Mouse (Mus musculus): ENCODE measurements around the gene Safb. TPM values are rescaled to one million over a fixed set of nuclear protein-coding genes. Genes with fewer than 3 reads are reported as not detected.
"Not testable (repeated sequence)": the region's sequence is repeated elsewhere in the genome, so short reads cannot be mapped to it uniquely, and the experiment has no call there.

The Safb gene
- polyA plus RNA-seq, 1 experiment from 2014 or later: 88.5 TPM

DNA sequence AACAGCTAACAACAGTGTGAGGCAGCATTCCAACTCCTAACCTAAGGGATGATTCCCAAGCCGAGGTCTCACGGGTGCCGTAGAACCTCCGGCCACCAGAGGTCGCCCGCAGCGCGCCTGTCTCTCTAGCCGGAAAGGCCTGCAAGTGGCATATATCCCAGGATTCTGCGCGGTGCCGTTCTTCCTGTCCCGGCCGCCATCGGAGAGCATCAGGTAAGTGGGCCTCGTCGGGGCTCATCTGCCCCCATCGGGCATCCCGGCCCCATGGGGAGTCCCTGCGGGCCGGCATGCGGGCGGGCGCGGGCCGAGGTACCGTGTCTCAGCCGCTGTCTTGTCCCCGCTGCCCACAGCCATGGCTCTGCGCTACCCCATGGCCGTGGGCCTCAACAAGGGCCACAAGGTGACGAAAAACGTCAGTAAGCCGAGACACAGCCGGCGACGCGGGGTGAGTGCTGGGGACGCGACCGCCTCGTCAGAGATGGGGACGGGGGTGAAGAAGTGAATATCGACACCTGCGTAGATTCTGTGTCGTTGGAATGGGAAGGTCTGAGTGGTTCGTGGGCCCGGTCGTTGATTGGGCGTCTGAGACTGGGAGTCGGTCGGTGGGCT lies 28.7 kb downstream of the Safb start, which contains the start of gene Rpl36:
Gene Rpl36 (plus strand): TSS at position 181 of the 609 bp plus-strand sequence.
- peak; percentile 57 for ATAC-seq (ENCODE audit: insufficient read depth, low FRiP score)
- H3K4me1 ChIP-seq (ENCODE audit: control insufficient read depth, insufficient read depth, low read length): peaks cover 23% of the 10 kb centered on the region
- under 1% methylated on average over 52 of the region's 52 CpGs for WGBS

DNA sequence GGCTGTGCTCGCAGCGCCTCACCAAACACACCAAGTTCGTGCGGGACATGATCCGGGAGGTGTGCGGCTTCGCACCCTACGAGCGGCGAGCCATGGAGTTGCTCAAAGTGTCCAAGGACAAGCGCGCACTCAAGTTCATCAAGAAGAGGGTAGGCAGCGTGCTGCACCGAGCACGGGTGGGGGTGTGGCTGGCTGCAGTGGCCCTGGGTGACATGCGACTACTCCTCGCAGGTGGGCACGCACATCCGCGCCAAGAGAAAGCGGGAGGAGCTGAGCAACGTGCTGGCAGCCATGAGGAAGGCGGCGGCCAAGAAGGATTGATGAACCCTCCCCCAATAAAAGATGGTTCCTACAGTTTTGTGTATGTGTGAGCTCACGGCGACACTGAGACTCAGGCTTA lies 29.3 kb downstream of the Safb start:
- not testable (repeated sequence) for H3K9me3 ChIP-seq (replicated peaks; ENCODE audit: control insufficient read depth, low read length); ATAC-seq (ENCODE audit: insufficient read depth, low FRiP score); H3K27me3 ChIP-seq (ENCODE audit: control insufficient read depth, insufficient read depth, low read length)
- Histone ChIP-seq H3K4me2 (ENCODE audit: low read depth, low read length) (peak overlapping the region; percentile 96), H3K27ac (ENCODE audit: low read length) (peak overlapping the region; percentile 85), H3K4me1 (ENCODE audit: control insufficient read depth, insufficient read depth, low read length) (peaks cover 18% of the 10 kb centered on the region), H3K36me3 (ENCODE audit: control insufficient read depth, insufficient read depth, low read length) (peaks cover 27% of the 10 kb centered on the region), H3K9ac (ENCODE audit: low read length) (peak overlapping the region; percentile 91), H3K4me3 (replicated peaks; ENCODE audit: low read length) (peak overlapping the region; percentile 74)
- WGBS: 0% methylated on average over 26 of the region's 26 CpGs

More for the DNA sequence above, 28.7 kb downstream of the Safb start, which contains the start of gene Rpl36:
- no peaks in the 10 kb centered on the region for H3K9me3 ChIP-seq (replicated peaks; ENCODE audit: control insufficient read depth, low read length)
- H3K36me3 ChIP-seq (ENCODE audit: control insufficient read depth, insufficient read depth, low read length): peaks cover 24% of the 10 kb centered on the region
- peak within 1 kb of the TSS; percentile 96 for H3K4me2 ChIP-seq (ENCODE audit: low read depth, low read length)
- H3K9ac ChIP-seq (ENCODE audit: low read length): peak within 1 kb of the TSS; percentile 91
- H3K27me3 ChIP-seq (ENCODE audit: control insufficient read depth, insufficient read depth, low read length): no peaks in the 10 kb centered on the region
- H3K27ac ChIP-seq (ENCODE audit: low read length): peak within 1 kb of the TSS; percentile 85
- peak within 1 kb of the TSS; percentile 74 for H3K4me3 ChIP-seq (replicated peaks; ENCODE audit: low read length)

DNA sequence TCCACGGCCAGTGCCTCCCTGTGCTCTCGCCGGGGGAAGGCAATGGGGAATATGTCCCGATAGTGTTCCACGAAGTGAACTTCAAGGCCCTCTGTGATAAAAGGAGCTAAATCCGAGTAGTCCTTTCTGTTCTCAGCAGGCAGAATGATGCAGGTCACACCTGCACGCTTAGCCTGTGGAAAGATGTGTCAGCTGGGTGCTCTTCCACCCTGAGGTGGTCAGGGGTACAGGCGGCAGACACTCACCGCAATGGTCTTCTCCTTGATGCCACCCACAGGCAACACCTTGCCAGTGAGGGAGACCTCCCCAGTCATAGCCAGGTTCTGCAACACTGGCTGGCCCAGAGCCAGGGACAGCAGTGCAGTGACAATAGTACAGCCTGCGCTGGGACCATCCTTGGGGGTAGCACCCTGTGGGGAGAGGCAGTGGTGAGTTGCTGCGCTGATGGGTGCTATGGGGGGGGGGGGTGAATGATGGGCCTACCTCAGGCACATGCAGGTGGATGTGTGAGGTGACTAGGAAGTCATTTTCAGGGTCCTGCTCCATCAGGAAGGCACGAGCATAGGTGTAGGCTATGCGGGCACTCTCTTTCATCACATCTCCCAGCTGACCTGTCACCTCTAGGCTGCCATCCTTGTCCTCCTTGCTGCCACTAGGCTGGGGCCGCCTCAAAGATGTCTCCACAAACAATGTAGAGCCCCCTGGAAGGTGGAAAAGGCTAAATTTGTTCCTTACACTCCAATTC lies 29.9 kb downstream of the Safb start:
- ATAC-seq (ENCODE audit: insufficient read depth, low FRiP score): no peak
- Histone ChIP-seq H3K4me2 (ENCODE audit: low read depth, low read length) (peak overlapping the region; percentile 96), H3K36me3 (ENCODE audit: control insufficient read depth, insufficient read depth, low read length) (peaks cover 29% of the 10 kb centered on the region), H3K4me1 (ENCODE audit: control insufficient read depth, insufficient read depth, low read length) (peaks cover 18% of the 10 kb centered on the region), H3K9me3 (replicated peaks; ENCODE audit: control insufficient read depth, low read length) (no peaks in the 10 kb centered on the region), H3K9ac (ENCODE audit: low read length) (peak overlapping the region; percentile 91), H3K4me3 (replicated peaks; ENCODE audit: low read length) (peak overlapping the region; percentile 74), H3K27me3 (ENCODE audit: control insufficient read depth, insufficient read depth, low read length) (no peaks in the 10 kb centered on the region), H3K27ac (ENCODE audit: low read length) (peak overlapping the region; percentile 21; the same call in 1 of the 2 replicates)
- WGBS: 20% methylated on average over 14 of the region's 14 CpGs

DNA sequence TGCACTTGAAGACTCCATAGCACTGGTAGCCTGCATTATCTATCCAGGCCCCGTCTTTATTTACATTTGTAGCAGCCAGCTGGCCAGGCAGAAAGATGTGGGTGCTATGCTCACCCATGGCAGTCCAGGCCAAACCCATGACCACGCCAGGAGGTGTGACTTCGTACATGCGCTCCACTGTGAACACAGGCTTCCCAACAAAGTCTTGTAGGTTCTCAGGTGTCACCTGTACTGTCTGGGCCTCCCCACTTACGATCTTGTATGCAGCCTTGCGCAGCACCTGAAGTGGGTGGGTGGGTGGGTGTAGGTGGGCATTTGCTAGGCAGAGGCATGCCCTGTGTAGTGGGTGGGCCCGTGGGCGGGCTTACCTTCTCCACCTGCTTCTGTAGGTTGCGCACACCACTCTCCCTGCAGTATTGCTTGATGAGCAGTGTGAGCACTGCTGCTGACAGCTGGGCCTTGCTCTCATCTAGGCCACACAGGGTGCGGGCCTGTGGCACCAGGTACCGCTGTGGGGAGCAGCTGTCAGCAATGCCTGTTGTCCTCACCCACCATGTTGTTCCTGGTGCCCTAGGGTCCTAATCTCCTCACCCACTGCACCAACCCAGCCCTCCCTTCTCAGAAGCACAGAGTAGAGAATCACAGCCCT lies 30.6 kb downstream of the Safb start:
- peaks cover 36% of the 10 kb centered on the region for H3K36me3 ChIP-seq (ENCODE audit: control insufficient read depth, insufficient read depth, low read length)
- H3K9me3 ChIP-seq (replicated peaks; ENCODE audit: control insufficient read depth, low read length): no peaks in the 10 kb centered on the region
- ATAC-seq (ENCODE audit: insufficient read depth, low FRiP score): no peak
- peak overlapping the region; percentile 96 for H3K4me2 ChIP-seq (ENCODE audit: low read depth, low read length)
- peaks cover 17% of the 10 kb centered on the region for H3K4me1 ChIP-seq (ENCODE audit: control insufficient read depth, insufficient read depth, low read length)
- H3K9ac ChIP-seq (ENCODE audit: low read length): peak overlapping the region; percentile 91
- no peaks in the 10 kb centered on the region for H3K27me3 ChIP-seq (ENCODE audit: control insufficient read depth, insufficient read depth, low read length)
- H3K27ac ChIP-seq (ENCODE audit: low read length): no peak overlapping the region
- peak overlapping the region; percentile 74; the same call in 1 of the 2 replicates for H3K4me3 ChIP-seq (replicated peaks; ENCODE audit: low read length)
- 72% methylated on average over 11 of the region's 11 CpGs for WGBS

DNA sequence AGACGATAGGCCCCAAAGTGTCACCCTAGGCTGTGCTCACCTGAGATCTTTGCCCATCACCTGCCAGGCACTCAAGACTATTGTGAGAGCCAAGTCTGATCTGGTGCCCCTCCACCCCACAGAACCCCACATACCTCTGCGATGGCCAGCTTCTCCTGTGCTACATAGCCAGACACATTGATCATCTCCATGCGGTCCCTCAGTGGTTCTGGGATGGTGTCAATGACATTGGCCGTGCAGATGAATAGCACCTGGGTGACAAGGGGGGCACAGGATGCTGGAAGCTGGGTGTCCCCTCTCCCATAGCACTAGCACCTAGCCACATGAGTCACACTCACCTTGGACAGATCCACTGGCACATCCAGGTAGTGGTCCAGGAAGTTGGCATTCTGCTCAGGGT lies 31.2 kb downstream of the Safb start:
- H3K4me2 ChIP-seq (ENCODE audit: low read depth, low read length): no peak overlapping the region
- H3K4me3 ChIP-seq (replicated peaks; ENCODE audit: low read length): no peak overlapping the region
- no peak overlapping the region for H3K27ac ChIP-seq (ENCODE audit: low read length)
- no peak overlapping the region; the same call in 1 of the 2 replicates for H3K9ac ChIP-seq (ENCODE audit: low read length)
- no peak for ATAC-seq (ENCODE audit: insufficient read depth, low FRiP score)
- no peaks in the 10 kb centered on the region for H3K27me3 ChIP-seq (ENCODE audit: control insufficient read depth, insufficient read depth, low read length)
- H3K4me1 ChIP-seq (ENCODE audit: control insufficient read depth, insufficient read depth, low read length): peaks cover 15% of the 10 kb centered on the region
- peaks cover 41% of the 10 kb centered on the region for H3K36me3 ChIP-seq (ENCODE audit: control insufficient read depth, insufficient read depth, low read length)
- WGBS: 84% methylated on average over 4 of the region's 4 CpGs
- H3K9me3 ChIP-seq (replicated peaks; ENCODE audit: control insufficient read depth, low read length): no peaks in the 10 kb centered on the region

DNA sequence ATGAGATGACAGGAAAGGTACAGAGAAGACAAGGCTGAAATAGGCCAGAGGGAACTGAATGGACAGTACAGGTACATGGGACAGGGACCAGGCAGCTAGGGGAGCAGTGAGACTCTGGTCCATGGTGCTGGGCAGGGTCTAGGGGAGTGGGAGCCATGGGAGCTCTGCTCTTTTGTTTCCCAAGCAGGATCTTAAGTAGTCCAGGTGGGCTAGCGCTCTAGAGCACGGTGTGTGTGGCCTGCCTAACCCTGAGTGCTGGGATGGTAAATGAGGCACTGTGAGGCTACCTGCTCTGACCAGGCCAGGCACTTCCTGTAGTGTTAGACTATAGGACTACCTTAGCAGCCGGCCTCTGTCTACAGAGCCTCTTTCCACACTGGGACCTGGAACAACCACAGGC lies 32.1 kb downstream of the Safb start:
- peaks cover 43% of the 10 kb centered on the region for H3K36me3 ChIP-seq (ENCODE audit: control insufficient read depth, insufficient read depth, low read length)
- WGBS: 76% methylated on average over 3 of the region's 3 CpGs
- H3K4me2 ChIP-seq (ENCODE audit: low read depth, low read length): no peak overlapping the region

DNA sequence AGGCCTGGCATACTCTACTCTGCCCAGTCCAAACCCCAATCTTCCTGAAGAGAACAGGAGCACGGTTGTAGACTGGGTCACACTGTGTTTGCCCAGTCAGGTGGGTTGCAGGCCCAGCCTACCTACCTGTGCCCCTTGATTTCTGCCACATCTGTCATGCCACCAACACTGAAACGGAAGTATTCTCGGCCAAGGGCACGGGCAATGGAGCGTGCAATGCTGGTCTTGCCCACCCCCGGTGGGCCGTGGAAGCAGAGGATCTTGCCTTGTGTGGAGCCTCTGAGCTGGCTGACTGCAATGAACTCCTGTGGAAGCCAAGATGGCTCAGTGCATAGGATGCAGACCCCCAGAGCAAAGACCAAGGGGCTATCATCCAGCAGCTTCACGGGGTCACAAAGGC lies 33.0 kb downstream of the Safb start:
- Histone ChIP-seq H3K9ac (ENCODE audit: low read length) (no peak overlapping the region), H3K4me3 (replicated peaks; ENCODE audit: low read length) (no peak overlapping the region), H3K9me3 (replicated peaks; ENCODE audit: control insufficient read depth, low read length) (no peaks in the 10 kb centered on the region), H3K27me3 (ENCODE audit: control insufficient read depth, insufficient read depth, low read length) (no peaks in the 10 kb centered on the region), H3K4me2 (ENCODE audit: low read depth, low read length) (no peak overlapping the region), H3K27ac (ENCODE audit: low read length) (no peak overlapping the region), H3K4me1 (ENCODE audit: control insufficient read depth, insufficient read depth, low read length) (peaks cover 15% of the 10 kb centered on the region), H3K36me3 (ENCODE audit: control insufficient read depth, insufficient read depth, low read length) (peaks cover 48% of the 10 kb centered on the region)
- WGBS: 92% methylated on average over 8 of the region's 8 CpGs
- no peak for ATAC-seq (ENCODE audit: insufficient read depth, low FRiP score)

More for the DNA sequence above, 32.1 kb downstream of the Safb start:
- Histone ChIP-seq H3K27ac (ENCODE audit: low read length) (no peak overlapping the region), H3K9me3 (replicated peaks; ENCODE audit: control insufficient read depth, low read length) (no peaks in the 10 kb centered on the region), H3K27me3 (ENCODE audit: control insufficient read depth, insufficient read depth, low read length) (no peaks in the 10 kb centered on the region), H3K4me1 (ENCODE audit: control insufficient read depth, insufficient read depth, low read length) (peaks cover 15% of the 10 kb centered on the region), H3K9ac (ENCODE audit: low read length) (no peak overlapping the region), H3K4me3 (replicated peaks; ENCODE audit: low read length) (no peak overlapping the region)
- no peak for ATAC-seq (ENCODE audit: insufficient read depth, low FRiP score)

DNA sequence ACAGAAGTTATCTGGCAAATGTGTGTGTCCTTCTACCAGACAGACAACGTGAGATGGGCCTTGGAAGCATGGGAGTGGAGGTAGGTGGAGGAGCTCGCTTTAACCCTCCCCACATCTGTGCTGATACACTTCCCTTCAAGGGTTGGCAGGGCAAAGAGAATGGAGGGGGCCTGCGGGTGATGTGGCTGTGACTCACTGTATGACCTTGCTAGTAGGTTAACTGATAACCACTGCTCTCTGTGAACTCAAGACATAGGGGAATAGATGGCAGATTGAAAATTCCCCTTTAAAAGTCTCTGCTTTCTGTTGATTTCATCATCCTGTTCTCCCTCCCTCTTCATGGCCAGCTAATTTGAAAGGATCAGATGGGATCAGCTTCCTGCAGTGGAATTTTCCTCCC lies 40.9 kb downstream of the Safb start:
- H3K27me3 ChIP-seq (ENCODE audit: control insufficient read depth, insufficient read depth, low read length): no peaks in the 10 kb centered on the region
- H3K9me3 ChIP-seq (replicated peaks; ENCODE audit: control insufficient read depth, low read length): no peaks in the 10 kb centered on the region
- H3K4me1 ChIP-seq (ENCODE audit: control insufficient read depth, insufficient read depth, low read length): peaks cover 21% of the 10 kb centered on the region
- H3K36me3 ChIP-seq (ENCODE audit: control insufficient read depth, insufficient read depth, low read length): peaks cover 17% of the 10 kb centered on the region; the same call in 1 of the 2 replicates
- ATAC-seq (ENCODE audit: insufficient read depth, low FRiP score): no peak
- peak overlapping the region; percentile 97 for H3K4me2 ChIP-seq (ENCODE audit: low read depth, low read length)
- 71% methylated on average over 3 of the region's 3 CpGs for WGBS
- H3K27ac ChIP-seq (ENCODE audit: low read length): no peak overlapping the region
- H3K4me3 ChIP-seq (replicated peaks; ENCODE audit: low read length): peak overlapping the region; percentile 97; the same call in 1 of the 2 replicates
- H3K9ac ChIP-seq (ENCODE audit: low read length): peak overlapping the region; percentile 10; the same call in 1 of the 2 replicates

DNA sequence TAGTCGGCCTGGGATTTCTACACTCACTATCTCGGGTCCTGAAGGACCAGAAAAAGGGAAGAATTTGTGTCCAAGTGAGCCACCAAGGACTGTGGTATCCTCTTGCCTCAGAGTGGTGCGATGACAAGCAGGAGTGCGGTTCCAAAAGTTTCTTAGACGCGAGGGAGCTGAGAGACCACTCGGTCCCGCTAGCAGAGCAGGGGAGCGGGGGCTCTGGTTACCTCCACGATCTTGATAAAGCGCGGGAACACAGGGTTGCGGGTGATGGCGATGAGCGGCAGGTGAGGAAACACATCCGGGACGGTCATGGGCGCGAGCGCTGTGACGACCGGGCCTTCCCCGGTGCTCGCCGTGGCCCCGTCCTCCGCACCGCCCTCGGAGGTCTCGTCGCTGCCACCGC lies 41.6 kb downstream of the Safb start:
- WGBS: under 1% methylated on average over 32 of the region's 32 CpGs
- Histone ChIP-seq H3K4me3 (replicated peaks; ENCODE audit: low read length) (peak overlapping the region; percentile 97), H3K9ac (ENCODE audit: low read length) (peak overlapping the region; percentile 91), H3K4me1 (ENCODE audit: control insufficient read depth, insufficient read depth, low read length) (peaks cover 21% of the 10 kb centered on the region), H3K9me3 (replicated peaks; ENCODE audit: control insufficient read depth, low read length) (no peaks in the 10 kb centered on the region), H3K36me3 (ENCODE audit: control insufficient read depth, insufficient read depth, low read length) (peaks cover 14% of the 10 kb centered on the region; the same call in 1 of the 2 replicates), H3K4me2 (ENCODE audit: low read depth, low read length) (peak overlapping the region; percentile 97), H3K27ac (ENCODE audit: low read length) (peak overlapping the region; percentile 49; the same call in 1 of the 2 replicates), H3K27me3 (ENCODE audit: control insufficient read depth, insufficient read depth, low read length) (no peaks in the 10 kb centered on the region)
- no peak for ATAC-seq (ENCODE audit: insufficient read depth, low FRiP score)
